Mouse (Mus musculus) C2C12 (cell line): Measurements from ENCODE around the gene Ldhd. TPM values are rescaled to one million over a fixed set of nuclear protein-coding genes. Genes with fewer than 3 reads are reported as not detected.

Source experiments
- H3K27me3 ChIP-seq: one replicate; pipeline ENCODE4 v1.6.1; 2011; ENCODE audit not compliant: control insufficient read depth, insufficient read depth, insufficient read length
- H3K36me3 ChIP-seq: one replicate; pipeline ENCODE4 v1.6.1; 2011; ENCODE audit not compliant: control insufficient read depth, insufficient read depth
- H3K4me3 ChIP-seq: one replicate; pipeline ENCODE4 v1.5.1; 2011; ENCODE audit warnings: mild to moderate bottlenecking, control low read depth; ENCODE audit not compliant: poor library complexity, insufficient read depth, severe bottlenecking
- H3K79me2 ChIP-seq: one replicate; pipeline ENCODE4 v1.6.1; 2011; ENCODE audit not compliant: control insufficient read depth, insufficient read depth
- H3K79me3 ChIP-seq: one replicate; pipeline ENCODE4 v1.6.1; 2011; ENCODE audit warnings: low read depth, control low read depth
- H3ac ChIP-seq: one replicate; pipeline ENCODE3; 2011; ENCODE audit warnings: low read depth; ENCODE audit not compliant: control insufficient read depth, insufficient read length
- CEBPB ChIP-seq: IDR thresholded peaks from one replicate; pipeline ENCODE4 v1.6.1; 2011; ENCODE audit warnings: low read depth, mild to moderate bottlenecking, control low read depth, moderate library complexity
- CTCF ChIP-seq: IDR thresholded peaks from one replicate; pipeline ENCODE4 v1.5.1; 2011; ENCODE audit not compliant: control insufficient read depth, insufficient read depth, insufficient read length
- FOSL1 ChIP-seq: IDR thresholded peaks from one replicate; pipeline ENCODE4 v1.8.0; 2011; ENCODE audit warnings: mild to moderate bottlenecking, low read length; ENCODE audit not compliant: poor library complexity, insufficient read depth, severe bottlenecking
- MAX ChIP-seq: IDR thresholded peaks from one replicate; pipeline ENCODE4 v1.6.1; 2011; ENCODE audit warnings: mild to moderate bottlenecking, control low read depth
- MYOD1 ChIP-seq: IDR thresholded peaks from one replicate; pipeline ENCODE4 v1.6.1; 2011; ENCODE audit warnings: low read depth; ENCODE audit not compliant: control insufficient read depth, insufficient read length
- MYOG ChIP-seq: IDR thresholded peaks from one replicate; pipeline ENCODE4 v1.6.1; 2011; ENCODE audit not compliant: control insufficient read depth, insufficient read length; ENCODE audit errors: extremely low read depth
- USF1 ChIP-seq: IDR thresholded peaks from one replicate; pipeline ENCODE4 v1.6.1; 2011; ENCODE audit warnings: low read depth, mild to moderate bottlenecking, control low read depth, moderate library complexity
- polyA plus RNA-seq: library from polyadenylated mRNA; unstranded; fragments of >200 nt; fragmentation: generic; extraction: Trizol; gene quantifications from one replicate; pipeline ENCODE4 v1.2.1, GENCODE M21; 2012; ENCODE audit warnings: missing spikeins

Gene Ldhd
- polyA plus RNA-seq, 1 experiment, result 0.06 TPM

DNA sequence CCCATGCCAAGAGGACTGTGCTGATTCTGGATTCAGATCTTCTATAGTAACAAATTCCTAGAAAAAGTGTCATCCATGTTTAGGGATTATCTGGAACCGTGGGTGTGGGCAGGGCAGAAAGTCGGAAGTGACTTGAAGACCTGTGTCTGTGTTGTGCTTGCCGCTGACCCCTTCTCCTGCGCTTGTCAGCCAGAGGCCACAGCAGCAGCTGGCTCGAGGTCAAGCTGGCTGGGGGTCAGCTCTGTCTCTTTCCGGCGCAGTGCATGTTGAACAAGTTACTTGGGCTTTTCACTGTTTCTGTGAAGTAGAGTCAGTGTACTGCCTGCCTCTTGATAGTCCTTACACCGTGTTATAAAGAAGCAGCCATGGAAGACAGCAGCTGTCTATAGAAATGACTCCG lies 23.2 kb downstream of the Ldhd start:
- H3ac ChIP-seq, result no peak overlapping the region
- peaks cover 31% of the 10 kb centered on the region for H3K79me3 ChIP-seq
- peaks cover 75% of the 10 kb centered on the region for H3K79me2 ChIP-seq
- no peak overlapping the region for H3K4me3 ChIP-seq
- no peak for TF ChIP-seq CEBPB
- no peak for TF ChIP-seq MYOG
- TF ChIP-seq MAX, result no peak
- TF ChIP-seq FOSL1, result no peak
- TF ChIP-seq CTCF, result no peak
- no peak for TF ChIP-seq USF1
- TF ChIP-seq MYOD1, result no peak
- H3K27me3 ChIP-seq, result no peaks in the 10 kb centered on the region
- peaks cover 7% of the 10 kb centered on the region for H3K36me3 ChIP-seq

DNA sequence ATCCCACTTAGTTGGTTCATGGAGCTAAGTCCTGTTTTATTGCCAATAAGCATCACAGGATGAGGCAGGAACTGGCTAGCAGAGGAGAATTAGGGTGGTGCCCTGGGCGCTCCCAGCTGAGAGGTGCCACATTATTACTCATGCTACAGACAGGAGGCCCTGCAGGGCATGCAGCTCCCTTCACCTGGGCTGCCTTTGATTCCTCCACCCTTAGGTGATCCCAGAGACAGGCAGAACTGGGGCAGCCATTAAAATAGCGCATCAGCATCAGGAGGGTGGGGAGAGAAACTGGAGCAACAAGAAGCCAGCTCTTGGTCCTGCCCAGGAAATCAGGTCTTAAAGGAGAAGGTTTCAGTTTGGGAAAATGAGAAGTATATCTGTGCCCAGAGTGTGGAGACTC lies 25.2 kb downstream of the Ldhd start:
- H3K27me3 ChIP-seq, result no peaks in the 10 kb centered on the region
- TF ChIP-seq CEBPB (no peak), MYOG (no peak), FOSL1 (no peak), MYOD1 (no peak), MAX (no peak), CTCF (no peak), USF1 (no peak)
- H3K4me3 ChIP-seq, result no peak overlapping the region
- H3K36me3 ChIP-seq, result peaks cover 4% of the 10 kb centered on the region
- peaks cover 94% of the 10 kb centered on the region for H3K79me2 ChIP-seq
- no peak overlapping the region for H3ac ChIP-seq
- H3K79me3 ChIP-seq, result peaks cover 35% of the 10 kb centered on the region

DNA sequence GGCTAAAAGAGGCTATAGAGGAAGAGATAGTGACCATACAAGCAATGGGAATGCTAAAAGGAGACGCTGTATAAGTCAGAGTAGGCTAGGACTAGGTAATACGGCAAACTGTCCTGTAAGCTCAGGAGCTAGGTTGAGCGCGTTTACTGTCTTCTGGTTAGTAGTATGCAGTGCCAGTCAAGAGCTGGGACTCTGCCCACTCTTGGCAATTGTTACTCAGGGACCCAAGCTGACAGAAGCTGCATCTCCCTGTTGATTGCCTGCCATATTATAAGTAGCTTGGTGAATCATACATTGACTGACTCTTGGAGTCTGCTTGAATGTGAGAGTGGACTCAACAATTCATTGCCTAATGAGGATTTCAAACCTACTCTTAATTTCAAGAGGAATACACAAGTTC lies 28.1 kb downstream of the Ldhd start:
- no peak for TF ChIP-seq MAX
- peaks cover 99% of the 10 kb centered on the region for H3K79me2 ChIP-seq
- no peak overlapping the region for H3ac ChIP-seq
- no peak overlapping the region for H3K4me3 ChIP-seq
- no peaks in the 10 kb centered on the region for H3K27me3 ChIP-seq
- peaks cover 39% of the 10 kb centered on the region for H3K79me3 ChIP-seq
- peaks cover 4% of the 10 kb centered on the region for H3K36me3 ChIP-seq

DNA sequence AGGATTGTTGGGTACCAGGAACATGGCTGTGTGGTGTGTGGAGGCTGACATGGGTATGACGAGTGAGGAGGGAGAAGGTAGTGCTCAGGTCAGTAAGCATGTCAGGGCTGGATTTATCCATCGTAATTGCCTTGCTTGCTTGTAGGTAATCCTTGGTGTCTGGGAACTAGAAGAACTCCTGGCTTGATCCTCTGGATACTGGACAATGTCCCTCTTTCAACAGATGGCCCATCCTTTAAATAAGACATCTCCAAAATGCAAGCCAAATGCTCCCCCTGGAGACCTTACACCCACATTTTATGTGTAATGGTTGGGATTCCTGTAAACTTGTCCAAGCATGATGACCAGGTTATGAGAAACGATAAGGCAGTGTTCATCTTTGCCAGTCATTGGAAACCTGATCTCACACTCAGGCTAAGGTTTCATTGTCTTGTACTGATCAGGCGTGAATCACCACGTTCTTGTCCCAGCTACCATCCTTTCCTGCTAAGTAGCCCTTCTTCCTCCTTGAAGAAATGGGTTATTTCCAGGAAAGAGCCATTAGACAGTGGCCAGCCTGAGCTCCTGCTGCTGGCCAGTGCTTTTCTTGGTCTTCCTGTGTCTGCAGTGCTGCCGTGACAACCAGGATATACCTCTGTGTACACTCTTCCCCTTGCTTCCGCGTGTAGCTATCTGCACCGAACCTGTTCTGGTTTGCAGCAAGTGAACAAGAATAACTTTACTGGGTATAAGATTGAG lies 30.3 kb downstream of the Ldhd start:
- Histone ChIP-seq H3K79me2 (peaks cover 99% of the 10 kb centered on the region), H3K4me3 (no peak overlapping the region), H3K36me3 (peaks cover 4% of the 10 kb centered on the region), H3ac (no peak overlapping the region), H3K79me3 (peaks cover 47% of the 10 kb centered on the region), H3K27me3 (no peaks in the 10 kb centered on the region)
- TF ChIP-seq FOSL1 (no peak), MYOD1 (peak; percentile 24)

DNA sequence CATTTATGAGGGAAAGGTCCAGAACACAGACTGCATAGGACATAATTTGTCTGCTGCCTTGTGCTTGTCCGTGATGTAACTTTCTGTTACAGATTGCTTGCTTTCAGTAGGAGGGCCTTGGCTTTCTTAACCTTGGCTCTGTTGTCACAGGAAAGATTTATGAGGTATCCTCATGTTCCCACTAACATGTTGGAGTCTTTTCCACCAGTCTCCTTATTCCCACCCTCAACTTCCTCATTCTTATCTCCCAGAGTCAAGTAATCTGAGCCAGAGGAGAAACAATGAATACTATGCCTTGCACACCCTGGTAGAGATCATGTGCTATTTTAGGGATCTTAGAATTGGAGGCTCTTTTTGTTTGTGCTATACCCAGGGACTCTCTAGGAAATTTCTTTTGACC lies 32.9 kb downstream of the Ldhd start:
- H3ac ChIP-seq, result no peak overlapping the region
- H3K36me3 ChIP-seq, result no peaks in the 10 kb centered on the region
- TF ChIP-seq MAX (no peak), USF1 (no peak), CTCF (no peak), MYOG (no peak), MYOD1 (no peak), CEBPB (no peak), FOSL1 (no peak)
- H3K79me3 ChIP-seq, result peaks cover 58% of the 10 kb centered on the region
- H3K79me2 ChIP-seq, result peaks cover 99% of the 10 kb centered on the region
- H3K27me3 ChIP-seq, result no peaks in the 10 kb centered on the region
- no peak overlapping the region for H3K4me3 ChIP-seq

DNA sequence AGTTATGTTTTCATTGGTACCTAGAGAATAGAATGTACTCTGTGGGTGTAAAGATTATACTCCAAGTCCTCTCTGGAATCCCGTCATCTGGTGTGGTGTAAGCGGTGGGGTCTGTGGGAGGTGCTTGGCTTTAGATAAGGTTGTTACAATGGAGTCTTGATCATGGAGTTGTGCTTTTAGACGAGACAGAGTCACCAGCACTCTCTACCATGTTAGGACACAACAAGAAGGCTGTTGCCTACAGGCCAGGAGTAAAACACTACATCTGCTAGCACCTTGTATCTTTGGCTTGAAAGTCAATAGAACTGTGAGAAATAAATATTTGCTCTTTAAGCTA lies 33.7 kb downstream of the Ldhd start:
- Histone ChIP-seq H3K4me3 (no peak overlapping the region), H3K79me2 (peaks cover 99% of the 10 kb centered on the region), H3K79me3 (peaks cover 60% of the 10 kb centered on the region), H3K36me3 (no peaks in the 10 kb centered on the region), H3ac (no peak overlapping the region), H3K27me3 (no peaks in the 10 kb centered on the region)
- TF ChIP-seq USF1, result no peak
- no peak for TF ChIP-seq MYOG
- TF ChIP-seq MAX, result no peak
- no peak for TF ChIP-seq CTCF
- TF ChIP-seq MYOD1, result no peak
